Mouse (Mus musculus) E14TG2a.4 (cell line): ENCODE results near the gene Laptm4a.

Source experiments
- H3K27me3 ChIP-seq: 2 replicates; pipeline ENCODE4 v1.6.1; 2014; ENCODE audit warnings: low read length, control low read depth; ENCODE audit not compliant: insufficient read depth
- H3K36me3 ChIP-seq: 2 replicates; pipeline ENCODE4 v1.6.1; 2014; ENCODE audit warnings: low read length, control low read depth; ENCODE audit not compliant: insufficient read depth
- H3K4me1 ChIP-seq: replicated peaks from 2 replicates; pipeline ENCODE4 v1.6.1; 2014; ENCODE audit warnings: low read depth, low read length, control low read depth
- H3K4me3 ChIP-seq: replicated peaks from 2 replicates; pipeline ENCODE4 v1.5.1; 2014; ENCODE audit warnings: mild to moderate bottlenecking, low read length
- H3K9me3 ChIP-seq: 2 replicates; pipeline ENCODE4 v1.6.1; 2014; ENCODE audit warnings: low read length, control low read depth
- CTCF ChIP-seq: conservative IDR thresholded peaks from 2 replicates; pipeline ENCODE4 v1.5.1; 2014; ENCODE audit warnings: low read length
- NANOG ChIP-seq: IDR thresholded peaks from 2 replicates; pipeline ENCODE4 v1.6.1; 2014; ENCODE audit warnings: borderline replicate concordance, low read length, mixed read lengths
- POU5F1 ChIP-seq: IDR thresholded peaks from 2 replicates; pipeline ENCODE4 v1.6.1; 2014; ENCODE audit warnings: low read length, borderline replicate concordance

The Laptm4a gene

DNA sequence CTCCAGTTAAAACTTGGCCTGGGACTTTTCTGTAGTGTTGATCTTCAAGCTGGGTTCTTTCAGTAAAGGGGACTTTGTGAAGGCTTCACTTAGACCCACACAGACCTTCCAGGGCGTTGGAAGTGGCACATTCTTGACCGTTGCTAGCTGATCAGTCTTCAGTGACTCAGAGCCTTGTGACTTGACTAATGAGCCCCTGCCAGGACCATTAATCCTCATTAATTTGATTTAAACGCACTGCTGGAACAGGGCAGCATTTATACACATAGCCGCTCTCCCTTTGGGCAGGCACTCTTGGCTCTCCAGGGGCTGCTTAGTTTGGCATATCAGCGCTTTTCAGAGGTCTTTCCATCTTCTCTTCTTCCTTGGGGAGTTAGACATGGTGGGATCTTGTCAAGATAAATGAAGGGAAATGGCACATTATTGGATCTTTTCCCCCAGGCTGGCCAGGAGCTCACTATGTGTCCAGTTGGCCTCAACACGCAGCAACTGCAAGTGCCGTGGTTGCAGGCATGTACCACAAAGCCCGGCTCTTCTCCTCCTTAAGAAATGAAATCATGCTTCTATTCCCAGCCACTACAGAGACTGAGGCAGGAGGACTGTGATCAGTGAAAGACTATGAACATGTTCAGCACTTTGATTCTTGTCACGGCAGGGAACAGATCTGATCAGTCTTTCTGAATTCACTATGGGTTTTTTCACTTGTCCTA is 40.3 kb downstream of the Laptm4a start:
- no peak overlapping the region for H3K4me3 ChIP-seq
- no peaks in the 10 kb centered on the region for H3K36me3 ChIP-seq
- no peaks in the 10 kb centered on the region for H3K9me3 ChIP-seq
- no peaks in the 10 kb centered on the region for H3K4me1 ChIP-seq
- H3K27me3 ChIP-seq: peaks cover 7% of the 10 kb centered on the region; the same call in 1 of the 2 replicates
- TF ChIP-seq POU5F1 (no peak), NANOG (no peak), CTCF (no peak)

DNA sequence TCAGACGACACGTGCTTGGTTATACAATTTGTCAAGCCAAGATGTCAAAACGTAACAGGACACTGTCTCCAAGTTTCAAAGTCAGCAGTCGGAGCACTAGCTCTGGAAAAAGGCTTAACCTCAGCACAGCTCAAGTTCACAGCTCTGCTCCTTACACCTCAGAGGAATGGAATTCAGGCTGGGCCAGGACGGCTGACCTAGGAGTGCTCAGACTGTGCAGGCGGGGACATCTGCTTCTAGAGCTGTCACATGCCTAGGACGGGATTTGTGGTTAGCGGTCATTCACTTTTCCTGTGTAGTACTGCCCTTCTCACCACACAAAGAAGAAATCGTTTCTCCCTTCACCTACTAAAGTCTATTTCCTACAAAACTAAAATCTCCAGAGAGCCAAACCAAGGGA is 48.4 kb downstream of the Laptm4a start:
- no peak overlapping the region for H3K4me3 ChIP-seq
- peaks cover 17% of the 10 kb centered on the region for H3K27me3 ChIP-seq
- H3K9me3 ChIP-seq: no peaks in the 10 kb centered on the region
- peaks cover 18% of the 10 kb centered on the region for H3K4me1 ChIP-seq
- H3K36me3 ChIP-seq: no peaks in the 10 kb centered on the region
- no peak for TF ChIP-seq NANOG
- TF ChIP-seq POU5F1: no peak
- TF ChIP-seq CTCF: no peak

DNA sequence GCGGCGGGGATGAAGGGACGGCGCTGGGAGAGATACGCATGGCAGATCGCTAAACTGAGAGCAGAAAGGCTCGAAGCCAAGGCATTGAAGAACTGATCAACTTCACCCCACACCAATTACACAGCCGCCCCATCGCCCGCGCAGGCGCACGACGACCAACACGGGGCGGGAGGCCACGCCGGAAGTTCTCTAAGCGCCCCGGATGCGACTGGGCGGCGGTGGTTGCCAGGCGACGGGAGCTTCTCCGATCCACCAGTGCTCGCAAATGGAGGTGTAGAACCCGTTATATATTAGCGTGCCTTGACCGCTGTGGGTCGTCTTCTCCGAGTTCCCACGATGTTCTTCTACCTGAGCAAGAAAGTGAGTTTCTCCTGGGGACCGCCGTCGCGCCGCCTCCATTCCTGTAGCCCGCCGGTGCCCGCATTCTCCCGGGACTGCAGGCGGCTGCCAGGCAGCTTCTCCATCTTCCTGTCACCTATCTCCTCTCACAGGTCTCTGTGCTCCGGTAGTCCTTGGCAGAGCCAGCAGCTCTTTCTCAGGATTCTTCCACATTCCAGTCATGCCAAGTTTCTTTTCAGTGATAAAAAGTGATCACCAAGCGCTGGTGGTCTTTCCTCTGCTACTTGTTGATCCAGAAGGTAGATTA is 52.5 kb downstream of the Laptm4a start, which contains the start of gene Wdr35:
Wdr35 (plus strand) TSS at position 73 of the 646 bp plus-strand sequence.
- H3K36me3 ChIP-seq: peaks cover 14% of the 10 kb centered on the region
- TF ChIP-seq CTCF (no peak), NANOG (no peak), POU5F1 (no peak)
- H3K4me1 ChIP-seq: peaks cover 24% of the 10 kb centered on the region
- H3K4me3 ChIP-seq: peak within 1 kb of the TSS; percentile 88
- H3K9me3 ChIP-seq: no peaks in the 10 kb centered on the region
- peaks cover 17% of the 10 kb centered on the region for H3K27me3 ChIP-seq

DNA sequence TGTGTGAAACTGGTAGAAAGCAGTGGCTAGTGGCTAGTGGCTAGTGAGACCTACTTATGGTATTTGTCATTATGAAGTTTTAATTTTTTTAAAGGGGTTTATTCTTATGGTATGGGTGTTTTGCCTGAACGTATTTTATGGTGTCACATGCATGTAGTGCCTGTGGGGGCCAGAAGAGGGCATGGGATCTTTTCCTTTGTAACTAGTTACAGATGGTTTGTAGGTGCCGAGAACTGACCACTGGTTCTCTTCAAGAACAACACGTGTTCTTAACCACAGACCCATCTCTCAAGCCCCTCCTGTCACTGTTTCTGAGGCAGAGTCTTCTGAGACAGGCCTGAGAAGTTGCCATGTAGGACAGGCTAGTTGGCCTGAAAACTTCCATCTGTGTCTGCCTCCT is 53.6 kb downstream of the Laptm4a start:
- Histone ChIP-seq H3K27me3 (peaks cover 17% of the 10 kb centered on the region), H3K36me3 (peaks cover 25% of the 10 kb centered on the region), H3K4me3 (peak overlapping the region; percentile 88), H3K9me3 (no peaks in the 10 kb centered on the region), H3K4me1 (peaks cover 20% of the 10 kb centered on the region)
- no peak for TF ChIP-seq POU5F1
- peak; percentile 30; the same call in 1 of the 2 replicates for TF ChIP-seq CTCF
